Mouse (Mus musculus): ENCODE data around the gene Ski. TPM values are rescaled to one million over a fixed set of nuclear protein-coding genes. Genes with fewer than 3 reads are reported as not detected.

Ski gene
- polyA plus RNA-seq, 1 experiment from 2014 or later = 14.5 TPM

GRCm38 (mm10) chr4:155221599-155222551, 517 bp downstream of the Ski start:
- H3K4me1 ChIP-seq (ENCODE audit: insufficient read depth, low read length) = peaks cover 49% of the 10 kb centered on the region
- H3K27ac ChIP-seq (ENCODE audit: low read length) = peak overlapping the region; percentile 78
- WGBS = under 1% methylated on average over 91 of the region's 93 CpGs
- ATAC-seq (ENCODE audit: low FRiP score, low TSS enrichment) = no peak
- no peaks in the 10 kb centered on the region for H3K27me3 ChIP-seq (ENCODE audit: insufficient read depth, low read length)
- peak overlapping the region; percentile 89 for H3K4me3 ChIP-seq (ENCODE audit: low read length)
- peak overlapping the region; percentile 94 for H3K9ac ChIP-seq (replicated peaks; ENCODE audit: low read length)
- H3K9me3 ChIP-seq (ENCODE audit: low read length) = no peaks in the 10 kb centered on the region
- peak overlapping the region; percentile 97 for H3K4me2 ChIP-seq (replicated peaks; ENCODE audit: low read depth, low read length)
- no peaks in the 10 kb centered on the region for H3K36me3 ChIP-seq (ENCODE audit: insufficient read depth, low read length)

DNA sequence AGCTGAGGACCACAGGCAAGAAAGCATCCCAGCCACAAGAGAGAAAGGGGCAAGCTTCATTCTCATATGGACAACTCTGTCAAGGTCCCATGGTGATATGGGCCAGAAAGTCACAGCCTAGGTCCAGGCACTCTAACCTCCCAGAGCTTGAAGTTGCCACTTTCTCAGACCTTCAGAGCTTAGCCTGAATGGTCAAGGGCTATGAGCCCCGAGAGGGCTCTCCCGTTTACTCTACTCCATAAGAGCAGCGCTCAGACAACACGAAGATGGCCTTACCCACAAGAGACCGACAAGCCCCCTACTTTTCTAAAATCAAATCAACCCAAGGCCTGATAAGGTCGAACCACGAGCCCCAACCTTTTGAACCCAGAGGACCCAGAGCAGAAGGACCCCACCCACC, 1.3 kb downstream of the Ski start:
- no peaks in the 10 kb centered on the region for H3K36me3 ChIP-seq (ENCODE audit: insufficient read depth, low read length)
- H3K27me3 ChIP-seq (ENCODE audit: insufficient read depth, low read length) = no peaks in the 10 kb centered on the region
- H3K4me3 ChIP-seq (ENCODE audit: low read length) = peak overlapping the region; percentile 89
- no peaks in the 10 kb centered on the region for H3K9me3 ChIP-seq (ENCODE audit: low read length)
- peaks cover 57% of the 10 kb centered on the region for H3K4me1 ChIP-seq (ENCODE audit: insufficient read depth, low read length)
- H3K4me2 ChIP-seq (replicated peaks; ENCODE audit: low read depth, low read length) = peak overlapping the region; percentile 97
- peak overlapping the region; percentile 78 for H3K27ac ChIP-seq (ENCODE audit: low read length)
- H3K9ac ChIP-seq (replicated peaks; ENCODE audit: low read length) = peak overlapping the region; percentile 94
- ATAC-seq (ENCODE audit: low FRiP score, low TSS enrichment) = no peak
- whole genome bisulfite sequencing = 1% methylated on average over 7 of the region's 7 CpGs

- Histone ChIP-seq H3K9ac (replicated peaks; ENCODE audit: low read length) (peak overlapping the region; percentile 94), H3K4me3 (ENCODE audit: low read length) (peak overlapping the region; percentile 89), H3K4me1 (ENCODE audit: insufficient read depth, low read length) (peaks cover 63% of the 10 kb centered on the region), H3K36me3 (ENCODE audit: insufficient read depth, low read length) (no peaks in the 10 kb centered on the region), H3K27ac (ENCODE audit: low read length) (peak overlapping the region; percentile 78), H3K27me3 (ENCODE audit: insufficient read depth, low read length) (no peaks in the 10 kb centered on the region), H3K9me3 (ENCODE audit: low read length) (no peaks in the 10 kb centered on the region), H3K4me2 (replicated peaks; ENCODE audit: low read depth, low read length) (peak overlapping the region; percentile 97)
- no peak for ATAC-seq (ENCODE audit: low FRiP score, low TSS enrichment)
- 3% methylated on average over 14 of the region's 14 CpGs for WGBS
Measured at GRCm38 (mm10) chr4:155220213-155221100, 1.9 kb downstream of the Ski start.

DNA sequence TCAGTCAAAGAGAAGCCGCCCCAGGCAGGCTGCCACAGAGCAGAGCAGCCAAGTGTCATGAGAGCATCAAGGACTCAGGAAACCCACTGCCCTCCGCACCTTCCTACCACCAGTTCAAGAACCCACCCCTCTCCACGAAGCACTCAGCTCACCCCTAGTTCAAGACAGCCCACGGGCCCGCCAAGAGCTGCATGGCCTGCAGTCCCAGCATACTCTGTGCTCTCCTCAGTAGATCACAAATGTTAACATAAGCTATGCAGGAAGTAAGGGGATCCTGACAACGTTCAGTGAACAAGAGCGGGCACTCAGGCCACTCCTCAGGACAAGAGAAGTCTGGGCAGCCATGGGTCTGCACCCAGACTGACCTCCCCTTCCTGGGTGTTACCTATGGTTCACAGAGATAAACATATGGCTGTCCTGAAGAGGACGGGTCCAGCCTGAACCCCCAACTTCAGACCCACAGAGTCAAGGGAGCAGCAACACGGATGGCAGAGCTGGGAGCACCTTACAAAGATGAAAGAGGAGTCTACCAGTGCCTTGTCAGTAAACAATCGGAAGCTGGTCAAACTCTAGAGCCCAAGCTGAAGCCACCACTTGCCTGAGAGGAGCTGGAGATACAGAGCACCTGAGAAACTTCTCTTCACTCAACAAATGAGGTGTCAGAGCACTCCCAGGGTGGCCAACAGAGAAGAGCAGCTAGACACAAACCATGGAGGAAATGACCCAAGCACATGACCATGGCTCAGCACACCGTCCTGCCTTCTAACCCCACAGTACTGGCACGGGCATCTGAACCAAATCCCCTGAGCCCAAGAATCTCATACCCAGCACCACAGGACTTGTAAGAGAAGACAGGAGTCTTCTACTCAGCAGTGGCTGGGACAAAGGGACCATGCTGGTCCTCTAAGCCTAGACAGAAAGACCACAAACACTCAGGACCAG, 2.9 kb downstream of the Ski start:
- Histone ChIP-seq H3K27me3 (ENCODE audit: insufficient read depth, low read length) (no peaks in the 10 kb centered on the region), H3K36me3 (ENCODE audit: insufficient read depth, low read length) (no peaks in the 10 kb centered on the region), H3K9me3 (ENCODE audit: low read length) (no peaks in the 10 kb centered on the region), H3K4me3 (ENCODE audit: low read length) (peak overlapping the region; percentile 89), H3K27ac (ENCODE audit: low read length) (no peak overlapping the region), H3K4me2 (replicated peaks; ENCODE audit: low read depth, low read length) (peak overlapping the region; percentile 97), H3K4me1 (ENCODE audit: insufficient read depth, low read length) (peaks cover 72% of the 10 kb centered on the region), H3K9ac (replicated peaks; ENCODE audit: low read length) (peak overlapping the region; percentile 94)
- ATAC-seq (ENCODE audit: low FRiP score, low TSS enrichment) = no peak
- WGBS = 29% methylated on average over 12 of the region's 12 CpGs

DNA sequence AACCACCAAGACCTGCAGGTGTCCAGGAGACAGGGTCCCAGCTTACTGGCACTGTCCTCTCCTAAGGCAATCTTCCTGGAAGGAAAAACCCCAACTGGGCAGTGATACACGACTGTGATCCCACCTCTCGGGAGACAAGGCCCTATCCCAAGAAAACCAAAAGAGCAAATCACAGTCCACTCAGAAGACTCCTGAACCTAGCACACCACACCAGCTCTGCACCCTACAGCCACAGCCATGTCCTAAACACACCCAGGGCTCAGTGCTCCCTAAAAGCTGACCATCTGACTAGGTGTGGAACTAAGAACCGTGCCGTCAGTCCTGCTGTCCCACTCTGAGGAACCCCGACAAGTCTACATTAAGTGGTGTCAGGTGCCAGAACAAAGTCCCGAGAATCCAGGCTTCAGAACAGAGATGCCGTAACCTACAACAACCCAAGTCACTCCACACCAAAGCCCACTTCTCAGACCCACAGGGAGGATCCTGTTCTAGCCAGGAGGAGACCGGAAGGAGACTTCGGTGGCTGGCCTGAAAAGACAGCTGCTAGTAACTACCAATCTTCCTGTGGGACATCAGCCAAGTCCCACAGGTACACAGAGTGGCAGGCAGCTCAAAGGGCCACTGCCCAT, 4.2 kb downstream of the Ski start:
- Histone ChIP-seq H3K9ac (replicated peaks; ENCODE audit: low read length) (no peak overlapping the region), H3K4me2 (replicated peaks; ENCODE audit: low read depth, low read length) (peak overlapping the region; percentile 97), H3K4me3 (ENCODE audit: low read length) (peak overlapping the region; percentile 89), H3K27me3 (ENCODE audit: insufficient read depth, low read length) (no peaks in the 10 kb centered on the region), H3K36me3 (ENCODE audit: insufficient read depth, low read length) (no peaks in the 10 kb centered on the region), H3K27ac (ENCODE audit: low read length) (no peak overlapping the region), H3K9me3 (ENCODE audit: low read length) (no peaks in the 10 kb centered on the region), H3K4me1 (ENCODE audit: insufficient read depth, low read length) (peaks cover 79% of the 10 kb centered on the region)
- WGBS = 63% methylated on average over 9 of the region's 9 CpGs
- ATAC-seq (ENCODE audit: low FRiP score, low TSS enrichment) = no peak

GRCm38 (mm10) chr4:155217241-155218103, 4.9 kb downstream of the Ski start:
- no peak for ATAC-seq (ENCODE audit: low FRiP score, low TSS enrichment)
- no peaks in the 10 kb centered on the region for H3K36me3 ChIP-seq (ENCODE audit: insufficient read depth, low read length)
- H3K9ac ChIP-seq (replicated peaks; ENCODE audit: low read length) = no peak overlapping the region; the same call in 1 of the 2 replicates
- 27% methylated on average over 12 of the region's 12 CpGs for WGBS
- no peak overlapping the region for H3K4me3 ChIP-seq (ENCODE audit: low read length)
- peak overlapping the region; percentile 97 for H3K4me2 ChIP-seq (replicated peaks; ENCODE audit: low read depth, low read length)
- H3K9me3 ChIP-seq (ENCODE audit: low read length) = no peaks in the 10 kb centered on the region
- H3K4me1 ChIP-seq (ENCODE audit: insufficient read depth, low read length) = peaks cover 86% of the 10 kb centered on the region
- H3K27me3 ChIP-seq (ENCODE audit: insufficient read depth, low read length) = no peaks in the 10 kb centered on the region
- H3K27ac ChIP-seq (ENCODE audit: low read length) = no peak overlapping the region

DNA sequence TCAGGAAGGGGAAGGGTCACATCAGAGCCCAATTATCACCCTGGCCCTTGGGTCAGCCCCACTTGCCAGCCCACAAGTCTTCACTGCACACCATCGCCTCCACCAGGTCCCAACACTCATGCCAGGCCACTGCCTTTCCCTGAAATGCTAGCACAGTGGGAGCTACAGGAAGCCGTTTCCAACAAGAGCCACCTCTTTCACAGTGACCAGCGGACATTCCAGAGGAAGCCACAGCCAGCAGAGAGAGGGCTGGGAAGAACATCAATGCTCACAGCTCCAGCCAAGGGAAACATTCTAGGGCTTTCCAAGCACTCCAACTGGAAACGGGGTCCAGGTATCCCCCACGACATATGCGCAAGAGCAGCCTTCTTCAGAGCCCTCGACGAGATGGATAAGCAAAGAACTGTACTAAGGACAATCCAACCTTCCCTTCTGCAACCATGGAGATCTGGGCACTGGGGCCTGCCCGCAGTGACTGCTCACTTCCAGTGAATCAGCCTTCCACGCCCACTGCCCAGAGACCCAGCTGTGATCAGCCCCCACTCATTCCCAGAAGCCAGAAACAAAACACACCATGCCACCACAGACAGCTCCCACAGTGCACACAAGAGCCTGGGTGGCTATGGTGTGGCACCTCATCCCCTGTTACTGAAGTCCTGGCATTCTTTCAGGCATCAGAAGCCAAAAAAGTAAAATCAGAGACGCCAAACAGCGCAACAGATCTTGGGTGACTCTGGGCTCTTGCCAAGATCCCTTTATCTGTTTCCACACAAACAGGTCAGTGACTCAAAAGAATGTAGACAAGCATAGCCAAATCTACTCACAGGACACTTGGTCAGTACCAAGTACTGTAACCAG, 6.4 kb downstream of the Ski start:
- ATAC-seq (ENCODE audit: low FRiP score, low TSS enrichment) = no peak
- H3K4me3 ChIP-seq (ENCODE audit: low read length) = no peak overlapping the region

More for the DNA sequence above, 6.4 kb downstream of the Ski start:
- Histone ChIP-seq H3K9ac (replicated peaks; ENCODE audit: low read length) (0 out of 2 replicates have a peak overlapping the region, but pooled peaks have one; percentile 6), H3K4me2 (replicated peaks; ENCODE audit: low read depth, low read length) (peak overlapping the region; percentile 32; the same call in 1 of the 2 replicates), H3K36me3 (ENCODE audit: insufficient read depth, low read length) (0 out of 2 replicates have a peak, but pooled peaks cover under 1% of the 10 kb centered on the region), H3K27ac (ENCODE audit: low read length) (peak overlapping the region; percentile 5), H3K4me1 (ENCODE audit: insufficient read depth, low read length) (peaks cover 81% of the 10 kb centered on the region), H3K27me3 (ENCODE audit: insufficient read depth, low read length) (no peaks in the 10 kb centered on the region), H3K9me3 (ENCODE audit: low read length) (no peaks in the 10 kb centered on the region)
- 53% methylated on average over 12 of the region's 12 CpGs for WGBS

Data from kidney, embryonic 16.5 days (tissue).